Mouse (Mus musculus) cerebellum, adult 2 months (tissue): Measurements from ENCODE around the gene Tnxb. TPM values are rescaled to one million over a fixed set of nuclear protein-coding genes. Genes with fewer than 3 reads are reported as not detected.
"Not testable (repeated sequence)": the region's sequence is repeated elsewhere in the genome, so short reads cannot be mapped to it uniquely, and the experiment has no call there.

Experiments used
- DNase-seq, 2 experiments: peaks; one replicate each; pipeline ENCODE4 v3.0.0; 2021
- H3K27ac ChIP-seq: fragments of 200-500 bp; 2 replicates; pipeline ENCODE4 v1.5.1; 2012; ENCODE audit warnings: low read length, control low read depth, inconsistent platforms; ENCODE audit not compliant: insufficient read depth
- H3K27me3 ChIP-seq: fragments of 200-500 bp; 2 replicates; pipeline ENCODE4 v1.6.1; 2012; ENCODE audit warnings: inconsistent platforms, mild to moderate bottlenecking, low read length, moderate library complexity; ENCODE audit not compliant: control insufficient read depth, insufficient read depth
- H3K4me1 ChIP-seq: fragments of 200-500 bp; 2 replicates; pipeline ENCODE4 v1.6.1; 2011; ENCODE audit warnings: low read length; ENCODE audit not compliant: control insufficient read depth, insufficient read depth
- H3K4me3 ChIP-seq: fragments of 200-500 bp; replicated peaks from 2 replicates; pipeline ENCODE3; 2011; ENCODE audit warnings: mild to moderate bottlenecking, low read depth, low read length, control low read depth; ENCODE audit not compliant: insufficient read depth
- CTCF ChIP-seq: fragments of 200-500 bp; IDR thresholded peaks from 2 replicates; pipeline ENCODE4 v1.5.1; 2011; ENCODE audit warnings: low read depth, mild to moderate bottlenecking, control low read depth, low read length, moderate library complexity, borderline replicate concordance; ENCODE audit not compliant: insufficient read depth
- POLR2A ChIP-seq: fragments of 200-500 bp; IDR thresholded peaks from 2 replicates; pipeline ENCODE4 v1.6.1; 2011; ENCODE audit warnings: low read length, control low read depth, borderline replicate concordance; ENCODE audit not compliant: insufficient read depth
- WGBS: fragments of 180-500 bp; shearing (Covaris S2); methylation state at CpG from one replicate; pipeline ENCODE4 v1.1.7; 2018; 5-methylcytosine and 5-hydroxymethylcytosine counted together
- polyA plus RNA-seq: library from polyadenylated mRNA; depleted of rRNA; stranded (reverse); fragments of >200 nt; gene quantifications from 2 replicates; pipeline ENCODE4 v1.2.3, GENCODE M21; 2012

Tnxb gene
- polyA plus RNA-seq, 1 experiment = 1.6 TPM

DNA sequence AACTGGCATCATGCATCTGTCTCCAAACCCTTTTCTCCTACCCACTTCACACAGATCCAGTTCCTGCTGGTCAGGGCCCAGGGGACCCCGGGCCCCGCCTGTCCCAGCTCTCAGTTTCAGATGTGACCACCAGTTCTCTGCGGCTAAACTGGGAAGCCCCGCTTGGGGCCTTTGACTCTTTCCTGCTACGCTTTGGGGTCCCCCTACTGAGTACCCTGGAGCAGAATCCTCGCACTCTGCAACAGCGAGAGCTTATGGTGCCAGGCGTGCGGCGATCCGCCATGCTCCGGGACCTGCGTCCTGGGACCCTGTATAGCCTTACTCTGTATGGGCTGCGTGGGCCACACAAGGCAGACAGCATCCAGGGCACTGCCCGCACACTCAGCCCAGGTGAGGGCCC is 45.9 kb downstream of the Tnxb start:
- TF ChIP-seq CTCF = no peak
- TF ChIP-seq POLR2A = no peak
- no peak for DNase-seq
- WGBS = 91% methylated on average over 15 of the region's 15 CpGs
- Histone ChIP-seq H3K27me3 (no peaks in the 10 kb centered on the region), H3K4me3 (no peak overlapping the region), H3K4me1 (no peaks in the 10 kb centered on the region; the same call in 1 of the 2 replicates), H3K27ac (no peak overlapping the region)

DNA sequence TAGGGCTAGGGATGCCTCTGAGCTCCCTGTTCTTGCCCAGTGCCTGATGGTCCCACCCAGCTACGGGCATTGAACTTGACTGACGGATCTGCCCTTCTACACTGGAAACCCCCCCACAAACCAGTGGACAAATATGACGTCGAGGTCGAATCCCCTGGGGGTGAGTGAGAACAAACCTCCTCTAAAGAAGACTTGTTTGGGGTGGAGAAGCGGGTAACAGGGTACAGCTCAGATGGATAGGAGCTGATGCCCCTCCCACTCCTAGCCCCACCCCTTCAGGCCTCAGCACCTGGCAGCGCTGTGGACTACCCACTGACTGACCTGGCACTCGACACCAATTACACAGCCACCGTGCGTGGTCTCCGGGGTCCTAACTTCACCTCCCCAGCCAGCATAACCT is 47.1 kb downstream of the Tnxb start:
- Histone ChIP-seq H3K4me3 (no peak overlapping the region), H3K4me1 (no peaks in the 10 kb centered on the region; the same call in 1 of the 2 replicates), H3K27ac (no peak overlapping the region), H3K27me3 (no peaks in the 10 kb centered on the region)
- WGBS = 48% methylated on average over 11 of the region's 11 CpGs
- TF ChIP-seq CTCF = no peak
- TF ChIP-seq POLR2A = no peak
- DNase-seq = no peak

DNA sequence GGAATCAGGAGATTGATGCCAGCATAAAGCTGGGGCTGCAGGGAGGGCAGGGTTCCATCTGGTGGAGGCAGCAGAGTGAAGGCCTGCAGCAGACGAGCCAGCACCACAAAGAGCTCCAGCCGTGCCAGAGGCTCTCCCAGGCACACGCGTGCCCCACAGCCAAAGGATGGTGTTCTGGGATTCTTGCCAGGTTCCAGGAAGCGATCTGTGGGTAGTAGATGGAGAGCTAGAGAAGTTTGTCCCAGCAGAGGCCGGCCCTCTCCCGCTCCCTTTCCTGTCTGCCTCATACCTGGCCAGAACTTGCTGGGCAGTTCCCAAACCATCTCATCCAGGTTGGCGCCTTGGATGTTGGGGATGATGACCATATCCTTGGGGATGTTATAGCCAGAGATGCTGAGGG is 49.6 kb downstream of the Tnxb start:
- H3K27ac ChIP-seq, H3K4me1 ChIP-seq, H3K27me3 ChIP-seq, H3K4me3 ChIP-seq: not testable (repeated sequence)
- peak in 1 of 2 experiments; percentile 12 for DNase-seq
- WGBS = 24% methylated on average over 8 of the region's 8 CpGs

DNA sequence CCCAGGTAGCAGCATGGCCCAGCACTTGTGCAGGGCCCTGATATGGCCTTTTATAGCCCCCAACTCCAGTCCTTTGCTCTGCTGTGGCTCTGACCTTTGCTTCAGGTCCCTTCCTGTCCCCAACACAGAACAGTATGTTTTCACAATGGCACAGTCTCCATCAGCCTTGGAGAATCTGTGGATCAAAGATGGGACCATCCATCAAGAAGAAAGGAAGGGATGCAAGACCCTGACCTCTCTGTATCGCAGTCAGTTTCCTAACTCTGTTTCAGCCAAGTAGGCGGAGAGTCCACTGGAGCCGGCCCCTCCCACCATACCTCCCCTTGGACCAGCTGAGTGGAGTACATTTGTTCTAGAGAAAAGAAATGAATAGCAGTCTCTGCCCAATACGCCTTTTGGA is 51.9 kb downstream of the Tnxb start:
- not testable (repeated sequence) for H3K4me1 ChIP-seq, H3K4me3 ChIP-seq, H3K27ac ChIP-seq, DNase-seq, H3K27me3 ChIP-seq
- 85% methylated on average over 2 of the region's 4 CpGs for WGBS

DNA sequence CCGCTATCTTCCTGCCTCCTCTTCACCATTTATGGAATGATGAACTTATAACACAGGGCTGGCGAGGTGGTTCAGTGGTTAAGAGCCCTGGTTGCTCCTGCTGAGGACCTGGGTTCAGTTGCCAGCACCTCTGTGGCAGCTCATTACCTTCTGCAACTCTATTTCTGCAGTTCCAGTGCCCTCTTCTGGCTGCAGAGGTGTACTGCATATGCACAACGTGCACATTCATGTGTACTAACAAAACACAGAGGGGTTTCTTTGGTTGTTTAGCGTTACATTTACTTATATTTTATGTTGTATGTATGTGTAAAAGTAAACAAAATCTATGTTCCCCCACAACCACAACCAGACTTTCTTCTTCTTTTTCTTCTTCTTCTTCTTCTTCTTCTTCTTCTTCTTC is 52.7 kb downstream of the Tnxb start:
- Histone ChIP-seq H3K4me1 (no peaks in the 10 kb centered on the region), H3K4me3 (no peak overlapping the region), H3K27me3 (no peaks in the 10 kb centered on the region), H3K27ac (no peak overlapping the region)
- TF ChIP-seq POLR2A (no peak), CTCF (no peak)
- 71% methylated on average over 4 of the region's 4 CpGs for WGBS
- DNase-seq = no peak

DNA sequence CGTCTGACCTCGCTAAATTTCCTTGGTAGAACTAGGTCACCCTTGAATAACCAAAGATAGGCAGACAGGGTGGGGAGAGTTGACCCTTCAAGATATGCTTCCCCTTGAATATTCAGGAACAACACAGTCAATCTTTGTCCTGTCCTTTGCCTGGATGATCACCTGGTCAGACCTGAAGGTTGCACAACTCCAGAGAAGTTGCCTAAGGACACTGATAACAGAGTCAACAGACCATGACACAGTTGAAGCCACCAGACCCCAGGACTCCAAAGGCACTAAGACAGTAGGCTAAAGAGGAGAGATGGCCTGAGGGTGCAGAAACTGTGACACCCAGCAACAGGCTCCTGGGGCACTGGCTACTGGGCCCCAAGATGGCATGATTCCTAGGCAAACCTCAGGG is 57.6 kb downstream of the Tnxb start:
- WGBS = 81% methylated on average over 2 of the region's 2 CpGs
- no peaks in the 10 kb centered on the region for H3K4me1 ChIP-seq
- TF ChIP-seq POLR2A (no peak), CTCF (no peak)

DNA sequence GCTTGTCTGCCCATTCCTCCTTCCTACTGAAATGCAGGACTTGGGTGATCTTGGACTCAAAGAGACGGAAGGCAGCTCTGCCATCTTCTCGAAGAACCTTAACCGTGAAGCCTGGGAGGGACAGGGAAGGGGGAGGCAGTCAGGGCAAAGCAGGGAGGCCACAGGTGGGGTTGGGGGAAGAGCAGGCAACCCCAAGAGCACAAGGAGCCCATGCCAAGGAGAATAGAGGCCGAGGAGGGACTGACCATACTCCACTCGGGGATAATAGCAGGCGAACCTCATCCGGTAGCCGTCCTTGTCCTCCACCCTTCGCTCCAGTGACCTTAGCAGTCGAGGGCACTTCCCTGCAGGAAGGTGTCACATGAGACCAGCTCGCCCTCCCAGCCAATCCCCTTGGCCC is 58.8 kb downstream of the Tnxb start:
- WGBS = 74% methylated on average over 11 of the region's 11 CpGs

More for the DNA sequence above, 57.6 kb downstream of the Tnxb start:
- H3K27ac ChIP-seq = no peak overlapping the region
- DNase-seq = no peak
- no peak overlapping the region for H3K4me3 ChIP-seq
- no peaks in the 10 kb centered on the region for H3K27me3 ChIP-seq

DNA sequence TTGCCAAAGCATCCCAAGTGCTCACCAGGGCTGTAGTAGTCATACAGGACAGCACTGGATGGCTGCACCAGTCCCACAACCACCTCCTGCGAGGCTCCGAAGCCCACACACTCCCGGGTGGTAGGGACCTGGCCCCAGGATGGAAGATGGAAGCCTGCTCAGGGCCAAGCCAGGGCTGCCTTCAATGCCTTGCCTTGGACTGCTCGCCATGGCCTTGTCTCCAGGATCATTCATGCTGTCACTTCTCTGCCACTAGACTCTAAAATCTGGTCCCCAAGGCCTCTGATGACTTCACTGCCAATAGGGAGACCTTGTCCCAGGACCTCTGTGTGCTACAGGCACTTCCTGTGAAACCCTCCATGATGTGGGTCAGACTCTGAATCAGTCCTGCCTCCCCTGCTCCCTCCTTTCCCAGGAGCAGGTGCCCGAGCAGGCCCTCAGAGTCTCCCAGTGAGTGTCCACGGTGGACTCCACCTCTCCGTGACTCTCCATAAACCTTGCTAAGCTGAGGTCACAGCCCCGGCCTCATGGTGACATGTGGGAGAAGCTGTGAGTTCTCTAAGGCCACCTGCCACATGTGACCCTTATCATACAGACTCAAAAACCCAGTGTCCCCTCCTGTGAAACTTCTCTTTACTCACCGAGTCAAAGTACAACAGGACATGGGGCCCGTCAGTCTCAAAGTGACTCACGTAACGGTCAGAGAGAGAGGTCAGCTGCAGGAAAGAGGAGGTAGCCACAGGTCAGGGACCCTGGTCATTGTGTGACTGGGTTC is 59.6 kb downstream of the Tnxb start:
- not testable (repeated sequence) for H3K4me3 ChIP-seq, H3K27me3 ChIP-seq, H3K27ac ChIP-seq, H3K4me1 ChIP-seq, DNase-seq
- 79% methylated on average over 12 of the region's 12 CpGs for WGBS

More for the DNA sequence above, 58.8 kb downstream of the Tnxb start:
- H3K4me1 ChIP-seq, H3K27me3 ChIP-seq, H3K4me3 ChIP-seq, H3K27ac ChIP-seq, DNase-seq: not testable (repeated sequence)

DNA sequence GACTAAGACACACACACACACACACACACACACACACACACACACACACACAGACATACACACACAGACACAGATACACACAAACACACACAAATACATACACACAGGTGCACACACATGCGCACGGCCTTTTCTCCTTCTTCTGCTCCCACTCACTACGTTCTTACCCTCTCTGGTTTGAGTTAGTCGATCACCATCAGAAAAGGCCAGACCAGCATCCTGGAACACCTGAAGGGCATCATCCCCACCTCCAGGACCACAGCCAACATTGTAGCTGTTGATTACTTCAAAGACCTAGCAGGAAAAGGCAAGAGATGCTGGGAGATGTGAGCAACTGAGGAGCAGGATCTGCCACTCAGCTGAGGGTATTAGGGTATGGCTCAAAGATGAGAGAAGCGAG is 67.1 kb downstream of the Tnxb start:
- H3K4me3 ChIP-seq, H3K27me3 ChIP-seq, H3K4me1 ChIP-seq, DNase-seq, H3K27ac ChIP-seq: not testable (repeated sequence)
- WGBS = 74% methylated on average over 5 of the region's 5 CpGs

DNA sequence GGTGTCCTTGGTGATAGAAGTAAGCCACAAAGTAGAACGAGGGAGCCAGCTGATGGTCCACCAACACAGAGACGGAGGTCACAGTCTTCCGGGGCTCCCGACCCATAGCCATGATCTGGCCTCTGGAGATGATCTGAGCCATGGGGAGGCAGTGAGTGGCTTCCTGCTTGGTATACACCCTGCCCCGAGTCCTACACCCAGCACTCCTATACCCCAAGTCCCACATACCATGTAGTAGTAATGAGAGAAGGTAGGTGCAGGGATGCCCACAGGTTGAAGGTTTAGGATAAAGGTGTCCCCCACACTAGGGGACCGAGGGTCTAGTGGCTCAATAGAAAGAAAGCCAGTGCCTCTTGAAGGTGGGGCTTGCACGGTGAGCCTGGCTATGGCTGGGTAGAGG is 69.4 kb downstream of the Tnxb start:
- not testable (repeated sequence) for H3K4me3 ChIP-seq, H3K4me1 ChIP-seq, H3K27ac ChIP-seq, DNase-seq, H3K27me3 ChIP-seq
- 88% methylated on average over 7 of the region's 7 CpGs for WGBS
